Mouse (Mus musculus) kidney, postnatal 0 days (tissue): ENCODE measurements around the gene Prkd1. TPM values are rescaled to one million over a fixed set of nuclear protein-coding genes. Genes with fewer than 3 reads are reported as not detected.

Source experiments
- ATAC-seq: fragments of 200-750 bp; cut with Nextera tagmentation; replicated peaks from 2 replicates; pipeline ENCODE4 v1.8.0; 2017; ENCODE audit warnings: low read depth, moderate number of reproducible peaks, moderate TSS enrichment, moderate library complexity; ENCODE audit not compliant: low FRiP score
- DNase-seq: peaks from one replicate; pipeline ENCODE4 v3.0.0-alpha.2; 2016; ENCODE audit warnings: low spot score
- H3K27ac ChIP-seq: fragments of 300-500 bp; sonication (generic); 2 replicates; pipeline ENCODE4 v1.5.1; 2014; ENCODE audit warnings: mild to moderate bottlenecking
- H3K27me3 ChIP-seq: fragments of 300-500 bp; sonication (generic); 2 replicates; pipeline ENCODE4 v1.6.1; 2014; ENCODE audit warnings: low read length, mixed read lengths; ENCODE audit not compliant: insufficient read depth
- H3K36me3 ChIP-seq: fragments of 300-500 bp; sonication (generic); 2 replicates; pipeline ENCODE4 v1.6.1; 2014; ENCODE audit warnings: low read length, mixed read lengths; ENCODE audit not compliant: insufficient read depth
- H3K4me1 ChIP-seq: fragments of 300-500 bp; sonication (generic); replicated peaks from 2 replicates; pipeline ENCODE4 v1.6.1; 2014; ENCODE audit warnings: antibody characterized with exemption, low read length, mixed read lengths; ENCODE audit not compliant: insufficient read depth
- H3K4me2 ChIP-seq: fragments of 300-500 bp; sonication (generic); 2 replicates; pipeline ENCODE4 v1.6.1; 2014; ENCODE audit warnings: mild to moderate bottlenecking, low read length, moderate library complexity, mixed read lengths
- H3K4me3 ChIP-seq: fragments of 300-500 bp; sonication (generic); replicated peaks from 2 replicates; pipeline ENCODE4 v1.5.1; 2014; ENCODE audit warnings: low read depth, low read length
- H3K9ac ChIP-seq: fragments of 300-500 bp; sonication (generic); 2 replicates; pipeline ENCODE4 v1.6.1; 2014; ENCODE audit warnings: low read depth, low read length
- H3K9me3 ChIP-seq: fragments of 300-500 bp; sonication (generic); replicated peaks from 2 replicates; pipeline ENCODE4 v1.6.1; 2016; ENCODE audit warnings: low read length, inconsistent platforms, mixed read lengths
- CTCF ChIP-seq: IDR thresholded peaks from 2 replicates; pipeline ENCODE4 v1.5.1; 2016; ENCODE audit warnings: antibody characterized with exemption, low read depth, mild to moderate bottlenecking, moderate library complexity
- WGBS: fragments of 180-500 bp; shearing (Covaris S2); extraction: QIAGEN DNeasy Blood & Tissue Kit; methylation state at CpG from one replicate; pipeline ENCODE4 v1.1.7; 2014; 5-methylcytosine and 5-hydroxymethylcytosine counted together
- polyA plus RNA-seq: library from polyadenylated mRNA; unstranded; fragments of >200 nt; fragmentation: Nextera tagmentation; extraction: Ambion mirVana; gene quantifications from 2 replicates; pipeline ENCODE4 v1.2.1, GENCODE M21; 2015

The Prkd1 gene
- polyA plus RNA-seq, 1 experiment from 2014 or later = 5.5 TPM

DNA sequence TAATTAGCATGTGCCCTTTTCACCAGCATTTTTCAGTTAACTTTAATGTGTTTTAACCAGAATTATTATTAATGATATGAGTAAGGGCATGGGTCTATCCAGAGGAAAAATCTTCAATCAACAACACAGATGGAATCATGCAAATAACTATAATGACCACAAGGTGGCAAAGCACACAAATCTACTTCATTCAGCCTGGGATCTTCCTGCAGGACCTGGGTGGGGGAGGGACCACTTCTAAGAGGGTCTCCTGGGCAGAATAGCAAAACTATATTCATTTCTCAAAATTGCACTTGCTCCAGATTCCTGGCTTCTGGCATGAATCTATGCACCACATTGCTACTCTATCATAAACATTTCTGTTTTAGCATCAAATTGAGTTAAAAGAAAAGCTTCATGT lies 334.3 kb downstream of the Prkd1 start:
- Histone ChIP-seq H3K9ac (no peak overlapping the region), H3K4me2 (no peak overlapping the region), H3K27ac (no peak overlapping the region), H3K9me3 (no peaks in the 10 kb centered on the region), H3K4me1 (no peaks in the 10 kb centered on the region), H3K4me3 (no peak overlapping the region), H3K36me3 (no peaks in the 10 kb centered on the region), H3K27me3 (no peaks in the 10 kb centered on the region)
- ATAC-seq (no peak), DNase-seq (peak; percentile 51)
- TF ChIP-seq CTCF = peak; percentile 75

DNA sequence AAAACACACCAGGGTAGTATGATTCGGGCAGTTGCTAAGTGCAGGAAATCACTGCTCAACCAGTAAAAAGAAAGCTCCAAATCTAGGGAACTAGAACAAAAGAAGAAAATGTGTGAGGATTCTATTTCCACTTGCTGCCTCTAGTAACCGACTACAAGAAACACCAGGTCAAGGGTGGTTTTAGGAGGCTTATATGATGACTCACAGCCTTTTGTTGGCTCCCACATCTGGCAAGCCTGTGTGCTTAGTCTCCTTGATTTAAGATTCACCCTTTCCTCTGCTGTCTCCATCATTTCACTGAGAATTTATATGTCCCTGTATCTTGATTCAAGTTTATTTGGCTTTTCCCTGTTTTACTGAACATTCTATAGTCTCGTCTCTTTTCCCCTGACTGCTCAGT lies 339.6 kb downstream of the Prkd1 start:
- ATAC-seq = no peak
- H3K4me3 ChIP-seq = no peak overlapping the region
- no peaks in the 10 kb centered on the region for H3K4me1 ChIP-seq
- no peak overlapping the region for H3K4me2 ChIP-seq
- no peak for TF ChIP-seq CTCF
- H3K27ac ChIP-seq = no peak overlapping the region
- no peaks in the 10 kb centered on the region for H3K9me3 ChIP-seq
- H3K9ac ChIP-seq = no peak overlapping the region
- H3K36me3 ChIP-seq = no peaks in the 10 kb centered on the region
- DNase-seq = peak; percentile 2
- no peaks in the 10 kb centered on the region for H3K27me3 ChIP-seq
- 28% methylated on average over 3 of the region's 3 CpGs for WGBS

DNA sequence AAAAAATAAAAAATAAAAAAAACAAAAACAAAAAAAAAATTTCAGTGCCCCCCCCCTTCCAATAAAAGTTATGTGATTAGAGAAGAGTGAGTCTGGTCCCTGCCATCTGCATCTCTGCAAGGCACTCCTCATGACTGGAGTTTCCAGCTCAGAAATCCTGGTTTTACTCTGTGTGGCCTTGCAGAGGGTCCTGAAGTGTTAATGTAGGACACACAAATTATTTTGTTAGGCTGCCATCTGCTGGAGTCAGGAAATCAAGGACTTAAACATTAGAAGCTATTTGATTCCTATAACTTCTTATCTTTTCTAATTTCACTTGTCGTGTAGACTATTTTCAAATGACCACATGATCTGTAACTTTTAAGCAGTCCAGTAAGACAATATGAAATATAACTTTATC lies 347.6 kb downstream of the Prkd1 start:
- Histone ChIP-seq H3K27me3 (no peaks in the 10 kb centered on the region; the same call in 1 of the 2 replicates), H3K4me3 (no peak overlapping the region), H3K4me1 (no peaks in the 10 kb centered on the region), H3K36me3 (no peaks in the 10 kb centered on the region), H3K27ac (no peak overlapping the region), H3K9ac (no peak overlapping the region), H3K9me3 (no peaks in the 10 kb centered on the region), H3K4me2 (no peak overlapping the region)
- peak; percentile 57 for TF ChIP-seq CTCF
- DNase-seq = peak; percentile 60
- ATAC-seq = no peak
- 40% methylated on average over 1 of the region's 1 CpGs for WGBS

DNA sequence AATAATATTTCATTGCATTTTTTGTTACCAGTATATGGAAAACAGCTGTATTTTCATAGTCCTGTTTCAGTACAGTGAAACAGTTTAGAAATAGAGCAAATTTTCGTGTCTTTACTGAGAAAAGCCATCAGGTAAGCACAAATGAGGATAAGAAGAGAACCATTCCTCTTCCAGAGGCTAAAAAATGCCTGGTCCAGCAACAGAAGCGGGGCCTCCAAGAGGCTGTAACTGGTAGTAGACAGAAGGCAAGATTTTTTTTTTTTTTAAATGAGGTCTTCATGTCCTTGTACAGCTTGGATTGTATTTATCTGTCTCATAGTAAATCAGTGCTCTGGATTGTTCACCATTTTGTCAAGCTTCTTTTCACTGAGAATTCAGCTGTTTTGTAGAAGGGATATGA lies 352.8 kb downstream of the Prkd1 start:
- H3K4me1 ChIP-seq = no peaks in the 10 kb centered on the region
- no peak overlapping the region for H3K4me3 ChIP-seq
- DNase-seq (no peak), ATAC-seq (no peak)
- TF ChIP-seq CTCF = no peak
- H3K4me2 ChIP-seq = no peak overlapping the region
- H3K27ac ChIP-seq = no peak overlapping the region
- no peaks in the 10 kb centered on the region; the same call in 1 of the 2 replicates for H3K27me3 ChIP-seq
- 66% methylated on average over 2 of the region's 2 CpGs for WGBS
- H3K9me3 ChIP-seq = no peaks in the 10 kb centered on the region
- no peak overlapping the region for H3K9ac ChIP-seq
- no peaks in the 10 kb centered on the region for H3K36me3 ChIP-seq

DNA sequence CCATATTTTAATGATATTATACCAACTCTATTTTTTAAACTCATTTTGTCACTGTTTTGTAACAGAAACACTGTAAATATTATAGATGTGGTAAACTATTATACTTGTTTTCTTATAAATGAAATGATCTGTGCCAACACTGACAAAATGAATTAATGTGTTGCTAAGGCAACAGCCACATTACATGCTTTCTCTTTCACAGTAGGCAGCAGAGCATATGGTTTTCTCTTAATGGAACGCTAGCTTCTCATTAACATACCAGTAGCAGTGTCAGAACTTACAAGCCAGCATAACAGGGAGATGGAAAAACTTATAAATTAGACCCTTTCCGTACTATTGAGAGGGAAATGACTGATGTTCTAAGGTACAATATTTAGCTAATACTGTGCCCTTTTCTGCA lies 353.3 kb downstream of the Prkd1 start:
- H3K36me3 ChIP-seq = no peaks in the 10 kb centered on the region
- no peaks in the 10 kb centered on the region for H3K9me3 ChIP-seq
- ATAC-seq = no peak
- H3K4me2 ChIP-seq = no peak overlapping the region
- H3K4me3 ChIP-seq = no peak overlapping the region
- H3K27ac ChIP-seq = no peak overlapping the region
- no peak for DNase-seq
- H3K4me1 ChIP-seq = no peaks in the 10 kb centered on the region
- H3K27me3 ChIP-seq = no peaks in the 10 kb centered on the region; the same call in 1 of the 2 replicates
- WGBS = 51% methylated on average over 2 of the region's 2 CpGs
- no peak overlapping the region for H3K9ac ChIP-seq
- no peak for TF ChIP-seq CTCF

DNA sequence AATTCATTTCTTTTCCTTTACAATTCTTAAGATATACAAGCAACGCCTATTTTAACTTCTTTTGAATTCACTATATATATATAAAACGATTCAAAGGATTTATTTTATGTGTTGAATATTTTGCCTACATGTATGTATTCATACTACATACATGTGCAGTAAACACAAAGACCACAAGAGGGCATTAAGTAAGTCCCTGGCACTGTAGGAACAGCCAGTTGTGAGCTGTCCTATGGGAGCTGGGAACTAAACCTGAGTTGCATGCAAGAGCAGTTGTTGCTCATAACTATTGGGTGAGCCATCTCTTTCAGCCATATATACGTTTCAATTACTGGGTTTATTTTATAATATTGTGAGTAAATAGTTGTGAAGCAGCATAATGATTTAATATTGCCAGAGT lies 356.1 kb downstream of the Prkd1 start:
- Histone ChIP-seq H3K4me3 (no peak overlapping the region), H3K9ac (no peak overlapping the region), H3K4me2 (no peak overlapping the region), H3K36me3 (no peaks in the 10 kb centered on the region), H3K9me3 (no peaks in the 10 kb centered on the region), H3K4me1 (no peaks in the 10 kb centered on the region), H3K27ac (no peak overlapping the region), H3K27me3 (no peaks in the 10 kb centered on the region)
- DNase-seq (no peak), ATAC-seq (no peak)
- TF ChIP-seq CTCF = peak; percentile 40; the same call in 1 of the 2 replicates
- 73% methylated on average over 3 of the region's 3 CpGs for WGBS
